Mouse (Mus musculus): ENCODE measurements around the gene Klhl30. TPM values are rescaled to one million over a fixed set of nuclear protein-coding genes. Genes with fewer than 3 reads are reported as not detected.

Gene Klhl30
- polyA plus RNA-seq, 1 experiment from 2014 or later, result 0.07 TPM

DNA sequence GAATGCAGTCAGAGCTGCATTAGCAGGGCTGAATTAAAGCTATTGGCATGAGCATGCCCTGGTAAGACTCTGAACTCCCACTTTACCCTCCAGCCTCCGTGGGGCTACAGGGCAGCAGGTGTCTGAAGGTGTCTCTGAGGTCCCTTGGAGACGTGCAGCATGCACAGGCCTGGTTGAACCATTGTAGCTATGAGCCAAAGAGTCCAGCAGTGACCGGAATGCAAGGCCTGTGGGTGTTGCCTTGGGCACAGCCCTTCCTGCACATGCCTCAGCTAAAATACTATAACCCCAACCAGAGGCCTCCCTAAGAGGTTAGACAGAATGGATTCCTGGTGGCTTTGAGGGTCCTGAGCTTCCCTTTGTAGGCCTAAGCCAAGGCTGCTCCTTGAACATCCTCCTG, 433 bp downstream of the Klhl30 start:
- Histone ChIP-seq H3K4me3 (ENCODE audit: low read length) (no peak overlapping the region), H3K4me1 (ENCODE audit: control insufficient read depth, insufficient read depth, low read length) (no peaks in the 10 kb centered on the region), H3K4me2 (replicated peaks; ENCODE audit: low read depth, low read length) (no peak overlapping the region), H3K9ac (ENCODE audit: low read depth, low read length) (no peak overlapping the region), H3K9me3 (ENCODE audit: control insufficient read depth, low read length) (no peaks in the 10 kb centered on the region), H3K36me3 (ENCODE audit: control insufficient read depth, insufficient read depth, low read length) (no peaks in the 10 kb centered on the region), H3K27me3 (ENCODE audit: control insufficient read depth, insufficient read depth, low read length) (peaks cover 8% of the 10 kb centered on the region), H3K27ac (ENCODE audit: low read depth, low read length) (no peak overlapping the region)
- no peak for ATAC-seq (ENCODE audit: low FRiP score, low TSS enrichment)
- 67% methylated on average over 3 of the region's 3 CpGs for whole genome bisulfite sequencing

DNA sequence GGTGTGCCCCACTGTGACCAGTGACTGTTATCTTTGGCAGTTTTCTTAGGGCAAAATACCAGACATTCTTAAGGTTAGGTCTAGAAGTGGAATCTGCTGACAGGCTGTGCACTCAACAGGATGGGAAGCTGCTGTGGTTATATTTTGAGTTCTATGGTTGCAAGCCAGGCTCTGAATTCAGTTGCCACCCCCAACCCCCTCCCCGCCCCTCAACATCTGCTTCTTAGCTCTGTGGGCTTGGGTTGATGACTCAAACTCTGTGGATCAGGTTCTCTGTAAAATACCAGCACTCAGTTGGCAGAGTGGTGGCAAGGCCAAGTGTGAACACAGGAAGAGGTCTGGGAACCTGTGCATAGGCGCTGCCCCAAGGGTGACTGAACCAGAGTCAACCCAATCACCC, 1.5 kb downstream of the Klhl30 start:
- no peak overlapping the region for H3K27ac ChIP-seq (ENCODE audit: low read depth, low read length)
- H3K9me3 ChIP-seq (ENCODE audit: control insufficient read depth, low read length), result no peaks in the 10 kb centered on the region
- no peak overlapping the region for H3K4me3 ChIP-seq (ENCODE audit: low read length)
- H3K36me3 ChIP-seq (ENCODE audit: control insufficient read depth, insufficient read depth, low read length), result no peaks in the 10 kb centered on the region
- no peaks in the 10 kb centered on the region for H3K4me1 ChIP-seq (ENCODE audit: control insufficient read depth, insufficient read depth, low read length)
- 85% methylated on average over 2 of the region's 2 CpGs for WGBS
- H3K9ac ChIP-seq (ENCODE audit: low read depth, low read length), result no peak overlapping the region
- no peak for ATAC-seq (ENCODE audit: low FRiP score, low TSS enrichment)
- no peak overlapping the region for H3K4me2 ChIP-seq (replicated peaks; ENCODE audit: low read depth, low read length)
- H3K27me3 ChIP-seq (ENCODE audit: control insufficient read depth, insufficient read depth, low read length), result no peaks in the 10 kb centered on the region

DNA sequence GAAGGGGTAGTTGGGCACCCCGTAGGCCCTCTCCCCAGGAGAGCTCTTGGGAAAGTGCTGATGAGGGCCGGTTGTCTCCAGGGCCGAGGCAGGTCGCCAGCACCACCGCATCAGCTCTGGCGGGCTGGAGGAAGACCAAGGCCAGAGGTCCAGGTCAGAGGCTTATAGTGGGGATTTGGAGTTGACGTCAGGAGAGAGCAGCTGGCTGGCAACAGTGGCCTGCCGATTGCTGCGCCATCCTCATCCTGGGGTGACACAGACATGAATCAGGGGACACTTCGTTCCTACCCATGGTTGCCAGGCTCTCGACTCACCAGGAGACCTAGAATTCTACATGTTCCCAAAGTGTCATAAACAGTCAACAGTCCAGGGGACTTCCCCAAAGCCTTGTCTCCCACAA, 5.3 kb downstream of the Klhl30 start:
- no peaks in the 10 kb centered on the region for H3K36me3 ChIP-seq (ENCODE audit: control insufficient read depth, insufficient read depth, low read length)
- no peak overlapping the region for H3K4me3 ChIP-seq (ENCODE audit: low read length)
- no peaks in the 10 kb centered on the region for H3K27me3 ChIP-seq (ENCODE audit: control insufficient read depth, insufficient read depth, low read length)
- no peak overlapping the region for H3K9ac ChIP-seq (ENCODE audit: low read depth, low read length)
- no peak overlapping the region for H3K4me2 ChIP-seq (replicated peaks; ENCODE audit: low read depth, low read length)
- ATAC-seq (ENCODE audit: low FRiP score, low TSS enrichment), result no peak
- no peaks in the 10 kb centered on the region for H3K4me1 ChIP-seq (ENCODE audit: control insufficient read depth, insufficient read depth, low read length)
- H3K9me3 ChIP-seq (ENCODE audit: control insufficient read depth, low read length), result no peaks in the 10 kb centered on the region
- no peak overlapping the region for H3K27ac ChIP-seq (ENCODE audit: low read depth, low read length)
- WGBS, result 83% methylated on average over 11 of the region's 11 CpGs

DNA sequence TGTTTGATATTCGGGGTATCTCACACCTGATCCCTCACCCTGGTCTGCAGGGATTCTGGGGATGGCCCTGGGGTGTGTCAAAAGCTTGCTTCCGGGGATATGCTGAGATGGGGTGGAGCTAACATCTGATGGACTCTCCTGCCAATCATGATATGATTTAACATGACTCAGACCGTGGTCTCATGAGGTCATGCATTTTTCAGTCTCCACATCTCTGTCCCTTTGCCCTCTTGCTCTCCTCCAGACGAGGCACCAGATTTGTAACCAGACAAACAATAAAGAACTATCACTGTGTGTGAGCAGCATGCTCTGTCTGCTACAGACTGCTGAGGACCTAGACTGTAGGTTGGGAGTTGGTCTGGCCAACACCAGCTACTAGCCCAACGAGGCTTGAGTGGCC, 11.3 kb downstream of the Klhl30 start:
- Histone ChIP-seq H3K9me3 (ENCODE audit: control insufficient read depth, low read length) (peaks cover 2% of the 10 kb centered on the region; the same call in 1 of the 2 replicates), H3K4me3 (ENCODE audit: low read length) (no peak overlapping the region), H3K27me3 (ENCODE audit: control insufficient read depth, insufficient read depth, low read length) (no peaks in the 10 kb centered on the region), H3K4me2 (replicated peaks; ENCODE audit: low read depth, low read length) (no peak overlapping the region), H3K9ac (ENCODE audit: low read depth, low read length) (no peak overlapping the region), H3K36me3 (ENCODE audit: control insufficient read depth, insufficient read depth, low read length) (no peaks in the 10 kb centered on the region), H3K4me1 (ENCODE audit: control insufficient read depth, insufficient read depth, low read length) (no peaks in the 10 kb centered on the region), H3K27ac (ENCODE audit: low read depth, low read length) (no peak overlapping the region)
- WGBS, result 82% methylated on average over 5 of the region's 5 CpGs
- ATAC-seq (ENCODE audit: low FRiP score, low TSS enrichment), result no peak

DNA sequence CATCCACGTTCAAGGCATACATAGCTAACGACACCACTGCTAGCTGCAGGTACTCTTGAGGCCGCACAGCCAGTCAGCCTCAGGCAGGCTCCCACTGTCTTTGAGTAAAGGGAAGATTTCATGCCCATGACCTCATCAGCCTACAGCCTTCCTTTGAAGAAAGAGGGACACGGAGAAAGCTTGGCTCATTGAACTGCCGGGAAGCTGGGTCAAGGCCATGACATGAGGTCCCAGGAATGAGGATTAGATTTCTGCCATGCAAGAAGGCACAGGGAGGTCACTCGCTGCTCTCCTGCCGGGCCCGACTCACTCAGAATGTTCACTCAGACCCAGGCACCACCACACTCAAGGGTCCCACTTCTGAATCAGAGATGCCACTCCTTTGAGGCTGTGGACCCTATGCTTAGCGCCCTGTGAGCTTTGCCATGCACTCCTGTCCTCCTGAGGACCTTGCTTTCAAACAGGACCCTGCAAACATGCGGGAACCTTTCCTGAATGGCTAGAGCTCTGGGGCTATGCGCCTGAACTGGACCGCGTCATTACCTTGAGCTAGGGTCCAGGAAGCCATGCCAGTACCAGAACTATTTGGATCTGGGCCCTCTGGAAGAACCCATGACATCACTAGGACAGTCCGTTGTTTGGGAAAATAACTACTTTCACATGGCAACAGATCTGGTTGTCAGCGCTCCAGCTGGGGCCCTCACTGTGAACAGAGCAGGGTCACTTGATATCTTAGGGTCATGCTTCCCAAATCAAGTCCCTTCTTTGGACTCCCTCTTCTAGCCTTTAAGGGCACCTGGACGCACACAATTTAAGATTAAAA, 14.2 kb downstream of the Klhl30 start:
- Histone ChIP-seq H3K27ac (ENCODE audit: low read depth, low read length) (no peak overlapping the region), H3K9me3 (ENCODE audit: control insufficient read depth, low read length) (peaks cover 2% of the 10 kb centered on the region; the same call in 1 of the 2 replicates), H3K9ac (ENCODE audit: low read depth, low read length) (no peak overlapping the region), H3K36me3 (ENCODE audit: control insufficient read depth, insufficient read depth, low read length) (peaks cover 2% of the 10 kb centered on the region; the same call in 1 of the 2 replicates), H3K4me3 (ENCODE audit: low read length) (no peak overlapping the region), H3K4me2 (replicated peaks; ENCODE audit: low read depth, low read length) (no peak overlapping the region), H3K4me1 (ENCODE audit: control insufficient read depth, insufficient read depth, low read length) (no peaks in the 10 kb centered on the region), H3K27me3 (ENCODE audit: control insufficient read depth, insufficient read depth, low read length) (no peaks in the 10 kb centered on the region)
- ATAC-seq (ENCODE audit: low FRiP score, low TSS enrichment), result no peak
- 72% methylated on average over 16 of the region's 16 CpGs for WGBS

DNA sequence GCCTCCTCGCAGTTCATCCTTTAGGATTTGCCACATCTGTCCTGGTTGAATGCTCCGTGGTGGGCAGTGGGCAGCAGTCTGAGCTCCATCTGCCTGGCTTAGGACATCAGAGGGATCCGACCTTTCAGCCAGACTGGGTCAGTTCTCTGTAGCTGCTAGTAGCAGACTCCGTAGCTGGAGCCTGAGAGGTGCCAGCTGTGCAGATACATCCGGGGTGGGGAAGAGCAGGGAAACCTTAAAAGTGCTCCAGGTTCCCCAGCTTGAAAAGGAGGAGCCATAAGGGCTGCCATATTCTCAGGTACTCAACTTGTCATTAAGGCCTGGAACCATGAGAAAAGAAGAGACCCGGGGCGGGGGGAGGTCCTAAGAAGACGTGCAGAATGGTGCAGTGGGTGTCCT, 15.0 kb downstream of the Klhl30 start:
- peaks cover 8% of the 10 kb centered on the region; the same call in 1 of the 2 replicates for H3K36me3 ChIP-seq (ENCODE audit: control insufficient read depth, insufficient read depth, low read length)
- peak overlapping the region; percentile 95 for H3K4me2 ChIP-seq (replicated peaks; ENCODE audit: low read depth, low read length)
- H3K27me3 ChIP-seq (ENCODE audit: control insufficient read depth, insufficient read depth, low read length), result no peaks in the 10 kb centered on the region
- peaks cover 2% of the 10 kb centered on the region; the same call in 1 of the 2 replicates for H3K9me3 ChIP-seq (ENCODE audit: control insufficient read depth, low read length)
- WGBS, result 20% methylated on average over 8 of the region's 8 CpGs
- no peaks in the 10 kb centered on the region for H3K4me1 ChIP-seq (ENCODE audit: control insufficient read depth, insufficient read depth, low read length)
- H3K27ac ChIP-seq (ENCODE audit: low read depth, low read length), result no peak overlapping the region
- ATAC-seq (ENCODE audit: low FRiP score, low TSS enrichment), result peak; percentile 6
- H3K9ac ChIP-seq (ENCODE audit: low read depth, low read length), result peak overlapping the region; percentile 65; the same call in 1 of the 2 replicates
- H3K4me3 ChIP-seq (ENCODE audit: low read length), result peak overlapping the region; percentile 48

DNA sequence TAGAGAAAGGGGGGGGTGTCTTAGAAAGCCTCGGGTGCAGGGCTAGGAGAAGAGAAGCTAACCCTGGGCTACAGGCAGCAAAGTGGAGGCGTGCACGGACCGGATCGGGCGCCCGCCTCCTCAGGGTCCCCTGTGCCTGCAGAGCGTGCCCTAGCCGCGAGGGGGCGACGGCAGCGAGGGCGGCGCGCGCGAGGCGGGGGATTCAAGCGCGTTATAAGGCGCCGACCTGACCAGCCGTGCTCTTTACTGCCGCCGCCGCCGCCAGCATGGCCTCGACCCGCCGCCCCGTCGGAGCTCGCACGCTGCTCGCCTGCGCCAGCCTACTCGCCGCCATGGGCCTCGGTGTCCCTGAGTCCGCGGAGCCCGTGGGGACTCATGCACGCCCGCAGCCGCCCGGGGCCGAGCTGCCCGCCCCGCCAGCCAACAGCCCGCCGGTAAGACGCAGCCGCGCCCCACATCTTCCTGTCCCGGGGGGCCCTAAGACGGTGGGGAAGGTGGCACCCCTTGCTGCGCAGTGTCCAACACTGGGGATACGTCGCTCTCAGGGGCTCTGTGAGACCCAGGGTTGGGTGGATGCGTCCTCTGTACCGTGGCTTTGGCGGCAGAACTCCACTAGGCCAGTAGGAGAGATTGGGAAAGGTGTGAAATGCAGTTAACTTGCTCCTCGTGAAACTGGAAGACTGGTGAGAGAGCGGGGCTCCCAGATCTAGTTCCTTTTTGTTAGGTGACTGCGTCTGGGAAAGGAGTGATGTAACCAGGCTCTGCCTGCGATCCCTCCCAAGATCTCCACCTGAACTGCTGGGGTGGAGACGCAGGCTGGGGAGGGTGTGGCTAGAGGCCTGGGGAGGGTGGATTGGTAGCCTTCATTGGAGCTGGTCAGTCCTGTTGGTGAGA, 15.6 kb downstream of the Klhl30 start, which contains the start of gene Erfe:
Gene Erfe, plus strand, starts transcription at position 216 of the 894 bp plus-strand sequence.
- Histone ChIP-seq H3K36me3 (ENCODE audit: control insufficient read depth, insufficient read depth, low read length) (peaks cover 14% of the 10 kb centered on the region; the same call in 1 of the 2 replicates), H3K4me1 (ENCODE audit: control insufficient read depth, insufficient read depth, low read length) (no peaks in the 10 kb centered on the region), H3K4me2 (replicated peaks; ENCODE audit: low read depth, low read length) (peak within 1 kb of the TSS; percentile 95), H3K4me3 (ENCODE audit: low read length) (peak within 1 kb of the TSS; percentile 48), H3K9ac (ENCODE audit: low read depth, low read length) (peak within 1 kb of the TSS; percentile 65), H3K27ac (ENCODE audit: low read depth, low read length) (no peak within 1 kb of the TSS), H3K27me3 (ENCODE audit: control insufficient read depth, insufficient read depth, low read length) (no peaks in the 10 kb centered on the region), H3K9me3 (ENCODE audit: control insufficient read depth, low read length) (peaks cover 2% of the 10 kb centered on the region; the same call in 1 of the 2 replicates)
- peak; percentile 60 for ATAC-seq (ENCODE audit: low FRiP score, low TSS enrichment)
- WGBS, result 1% methylated on average over 65 of the region's 68 CpGs

DNA sequence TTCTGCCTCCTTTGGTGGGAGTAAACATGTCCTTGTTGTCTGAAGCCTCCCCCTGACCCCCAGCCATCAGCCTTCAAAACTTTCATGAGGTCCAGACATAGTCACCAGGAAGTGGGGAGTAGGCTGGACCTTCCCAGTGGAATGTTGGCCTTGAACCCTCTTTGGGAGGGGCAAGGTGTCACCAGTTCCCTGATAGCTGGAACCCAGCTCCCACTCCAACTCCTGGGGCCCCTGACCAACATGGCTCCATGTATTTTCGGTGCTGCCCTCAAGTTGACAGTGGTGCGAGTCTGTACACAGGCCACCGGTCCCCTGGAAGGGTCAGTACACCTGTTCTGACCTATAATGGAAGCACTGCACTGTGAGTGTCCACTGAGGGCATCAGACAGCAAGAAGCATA, 16.5 kb downstream of the Klhl30 start:
- H3K27ac ChIP-seq (ENCODE audit: low read depth, low read length), result no peak overlapping the region
- 97% methylated on average over 3 of the region's 3 CpGs for WGBS
- H3K27me3 ChIP-seq (ENCODE audit: control insufficient read depth, insufficient read depth, low read length), result no peaks in the 10 kb centered on the region
- no peaks in the 10 kb centered on the region for H3K4me1 ChIP-seq (ENCODE audit: control insufficient read depth, insufficient read depth, low read length)
- no peak for ATAC-seq (ENCODE audit: low FRiP score, low TSS enrichment)
- H3K4me3 ChIP-seq (ENCODE audit: low read length), result no peak overlapping the region
- H3K36me3 ChIP-seq (ENCODE audit: control insufficient read depth, insufficient read depth, low read length), result peaks cover 23% of the 10 kb centered on the region; the same call in 1 of the 2 replicates
- H3K9ac ChIP-seq (ENCODE audit: low read depth, low read length), result no peak overlapping the region
- no peak overlapping the region for H3K4me2 ChIP-seq (replicated peaks; ENCODE audit: low read depth, low read length)
- H3K9me3 ChIP-seq (ENCODE audit: control insufficient read depth, low read length), result peaks cover 2% of the 10 kb centered on the region; the same call in 1 of the 2 replicates

Measured in kidney, embryonic 14.5 days (tissue).